Mouse (Mus musculus): ENCODE data around the gene Bcar1.

- TF ChIP-seq ZNF384 (IDR thresholded peaks at IDR 0.05; ENCODE audit: low read depth, low read length) (no peak), CHD2 (IDR thresholded peaks at IDR 0.05; ENCODE audit: low read depth, low read length) (no peak), ZC3H11A (IDR thresholded peaks at IDR 0.05; ENCODE audit: borderline replicate concordance, low read depth, low read length) (no peak)
Observed at GRCm38 (mm10) chr8:111779690-111780089, 36.1 kb upstream of the Bcar1 start.

All from ES-E14 (cell line).